Mouse (Mus musculus) hindbrain, postnatal 0 days (tissue): ENCODE data around the gene Cd109. TPM values are rescaled to one million over a fixed set of nuclear protein-coding genes. Genes with fewer than 3 reads are reported as not detected.

Experiments used
- ATAC-seq: fragments of 200-750 bp; cut with Nextera tagmentation; 2 replicates; pipeline ENCODE4 v1.8.0; 2017; ENCODE audit warnings: mild to moderate bottlenecking, moderate TSS enrichment, moderate library complexity
- DNase-seq: peaks from one replicate; pipeline ENCODE4 v3.0.0-alpha.2; 2015; ENCODE audit warnings: low spot score
- H3K27ac ChIP-seq: fragments of 300-500 bp; sonication (generic); 2 replicates; pipeline ENCODE4 v1.5.1; 2014; ENCODE audit warnings: mild to moderate bottlenecking
- H3K27me3 ChIP-seq: fragments of 300-500 bp; sonication (generic); 2 replicates; pipeline ENCODE4 v1.6.1; 2014; ENCODE audit warnings: low read length, mixed read lengths; ENCODE audit not compliant: insufficient read depth
- H3K36me3 ChIP-seq: fragments of 300-500 bp; sonication (generic); 2 replicates; pipeline ENCODE4 v1.6.1; 2014; ENCODE audit warnings: low read length, mixed read lengths; ENCODE audit not compliant: insufficient read depth
- H3K4me1 ChIP-seq: fragments of 300-500 bp; sonication (generic); 2 replicates; pipeline ENCODE4 v1.6.1; 2014; ENCODE audit warnings: antibody characterized with exemption, low read length, mixed read lengths; ENCODE audit not compliant: insufficient read depth
- H3K4me2 ChIP-seq: fragments of 300-500 bp; sonication (generic); 2 replicates; pipeline ENCODE4 v1.6.1; 2014; ENCODE audit warnings: low read depth, mild to moderate bottlenecking, low read length, moderate library complexity, mixed read lengths
- H3K4me3 ChIP-seq: fragments of 300-500 bp; sonication (generic); 2 replicates; pipeline ENCODE4 v1.5.1; 2014; ENCODE audit warnings: low read length
- H3K9ac ChIP-seq: fragments of 300-500 bp; sonication (generic); replicated peaks from 2 replicates; pipeline ENCODE4 v1.6.1; 2014; ENCODE audit warnings: mild to moderate bottlenecking, low read length, moderate library complexity, mixed read lengths
- H3K9me3 ChIP-seq: fragments of 300-500 bp; sonication (generic); 2 replicates; pipeline ENCODE4 v1.6.1; 2016; ENCODE audit warnings: low read length, mixed read lengths
- CTCF ChIP-seq: IDR thresholded peaks from 2 replicates; pipeline ENCODE4 v1.5.1; 2016; ENCODE audit warnings: antibody characterized with exemption, control low read depth, low read depth
- WGBS: fragments of 180-500 bp; shearing (Covaris S2); extraction: QIAGEN DNeasy Blood & Tissue Kit; methylation state at CpG from one replicate; pipeline ENCODE4 v1.1.7; 2014; 5-methylcytosine and 5-hydroxymethylcytosine counted together
- polyA plus RNA-seq: library from polyadenylated mRNA; unstranded; fragments of >200 nt; fragmentation: Nextera tagmentation; extraction: Ambion mirVana; gene quantifications from 2 replicates; pipeline ENCODE4 v1.2.1, GENCODE M21; 2015
- total RNA-seq: library from RNA; depleted of rRNA; stranded (reverse); fragments of >200 nt; gene quantifications from 2 replicates; pipeline ENCODE4 v1.2.3, GENCODE M21; 2014; rRNA removed

The Cd109 gene
- total and polyA plus RNA-seq, 2 experiments from 2014 or later, result 1.3 to 3.2 TPM

- Histone ChIP-seq H3K27ac (no peak overlapping the region), H3K4me1 (no peaks in the 10 kb centered on the region), H3K9me3 (no peaks in the 10 kb centered on the region), H3K9ac (no peak overlapping the region), H3K27me3 (no peaks in the 10 kb centered on the region), H3K36me3 (no peaks in the 10 kb centered on the region), H3K4me3 (no peak overlapping the region), H3K4me2 (no peak overlapping the region)
- TF ChIP-seq CTCF, result no peak
- ATAC-seq (no peak), DNase-seq (no peak)
- 87% methylated on average over 12 of the region's 12 CpGs for WGBS
Measured at GRCm38 (mm10) chr9:78702509-78703239, 87.3 kb downstream of the Cd109 start.

- Histone ChIP-seq H3K27ac (no peak overlapping the region), H3K9ac (no peak overlapping the region), H3K4me3 (no peak overlapping the region), H3K27me3 (no peaks in the 10 kb centered on the region), H3K4me2 (no peak overlapping the region), H3K36me3 (no peaks in the 10 kb centered on the region), H3K4me1 (no peaks in the 10 kb centered on the region), H3K9me3 (no peaks in the 10 kb centered on the region)
- DNase-seq (no peak), ATAC-seq (no peak)
- 75% methylated on average over 6 of the region's 6 CpGs for WGBS
- TF ChIP-seq CTCF, result peak; percentile 39
Measured at GRCm38 (mm10) chr9:78720888-78721798, 105.8 kb downstream of the Cd109 start.

DNA sequence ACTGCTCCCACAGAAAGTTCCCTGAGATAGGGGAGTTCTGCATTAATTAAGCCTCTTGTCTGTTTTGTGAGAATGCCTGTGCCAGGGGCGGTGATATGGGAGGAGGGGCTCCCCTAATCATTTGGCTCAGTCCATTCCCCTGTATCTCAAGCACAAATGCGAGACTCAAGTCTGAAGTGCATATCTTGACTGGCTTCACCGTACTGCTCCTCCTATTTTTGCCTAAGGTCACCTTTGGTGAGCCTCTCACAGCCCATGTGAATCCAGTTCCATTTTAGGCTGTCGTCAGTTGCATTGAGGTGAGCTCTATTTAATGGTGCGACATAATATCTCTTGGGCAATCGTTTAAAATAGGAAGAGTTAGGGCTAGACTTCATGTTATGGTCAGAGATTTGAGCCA lies 116.6 kb downstream of the Cd109 start:
- H3K4me2 ChIP-seq, result no peak overlapping the region
- DNase-seq (no peak), ATAC-seq (no peak)
- no peak for TF ChIP-seq CTCF
- H3K9me3 ChIP-seq, result no peaks in the 10 kb centered on the region
- no peaks in the 10 kb centered on the region for H3K27me3 ChIP-seq
- H3K27ac ChIP-seq, result no peak overlapping the region
- H3K9ac ChIP-seq, result no peak overlapping the region
- H3K36me3 ChIP-seq, result no peaks in the 10 kb centered on the region
- H3K4me3 ChIP-seq, result no peak overlapping the region
- H3K4me1 ChIP-seq, result no peaks in the 10 kb centered on the region
- WGBS, result 72% methylated on average over 6 of the region's 6 CpGs

DNA sequence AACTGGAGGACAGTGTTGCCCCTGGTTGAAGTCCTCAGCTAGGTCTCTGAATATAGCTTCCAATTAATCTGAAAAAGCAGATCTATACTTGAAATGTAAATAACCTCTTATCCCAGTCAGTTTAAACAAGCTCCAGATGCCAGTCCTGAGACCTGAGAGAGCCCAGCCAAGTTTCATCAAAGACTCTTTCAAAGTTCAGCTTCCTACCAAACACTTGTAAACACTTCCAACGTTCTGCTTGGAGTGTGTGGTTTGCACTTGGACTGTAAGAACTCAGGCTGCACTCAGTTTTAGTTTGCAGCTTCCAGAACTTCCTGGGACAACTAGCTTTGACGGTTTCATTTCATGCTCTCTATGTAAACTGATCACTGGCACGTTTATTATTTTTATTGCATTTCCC lies 120.2 kb downstream of the Cd109 start:
- Histone ChIP-seq H3K4me2 (no peak overlapping the region), H3K4me1 (no peaks in the 10 kb centered on the region), H3K9ac (no peak overlapping the region), H3K4me3 (no peak overlapping the region), H3K27ac (no peak overlapping the region), H3K27me3 (no peaks in the 10 kb centered on the region), H3K36me3 (no peaks in the 10 kb centered on the region), H3K9me3 (no peaks in the 10 kb centered on the region)
- WGBS, result 71% methylated on average over 3 of the region's 3 CpGs
- DNase-seq (no peak), ATAC-seq (no peak)
- TF ChIP-seq CTCF, result no peak

DNA sequence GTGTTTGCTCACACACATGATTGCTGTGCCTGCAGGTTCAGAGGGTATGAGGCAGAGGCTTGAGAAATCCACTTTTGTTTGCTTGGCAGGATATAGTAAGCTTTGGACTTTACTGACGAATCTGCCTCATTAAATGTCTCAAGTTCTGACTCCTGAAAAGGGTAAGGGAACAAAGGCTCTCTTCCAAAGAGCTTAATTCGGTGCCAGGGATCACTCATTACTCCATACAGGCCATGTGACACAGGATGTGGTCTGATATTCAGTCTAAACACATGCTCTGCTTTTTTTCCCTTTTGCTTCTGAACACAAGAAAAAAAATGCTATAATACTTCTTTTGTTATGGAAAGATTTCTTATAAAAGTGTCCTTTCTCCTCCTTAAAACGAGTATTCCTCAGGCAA lies 126.7 kb downstream of the Cd109 start:
- Histone ChIP-seq H3K27me3 (no peaks in the 10 kb centered on the region), H3K27ac (no peak overlapping the region), H3K9ac (no peak overlapping the region), H3K4me2 (no peak overlapping the region), H3K9me3 (no peaks in the 10 kb centered on the region), H3K36me3 (no peaks in the 10 kb centered on the region), H3K4me3 (no peak overlapping the region), H3K4me1 (no peaks in the 10 kb centered on the region)
- no peak for TF ChIP-seq CTCF
- 52% methylated on average over 3 of the region's 3 CpGs for WGBS
- no peak for ATAC-seq
- no peak for DNase-seq

DNA sequence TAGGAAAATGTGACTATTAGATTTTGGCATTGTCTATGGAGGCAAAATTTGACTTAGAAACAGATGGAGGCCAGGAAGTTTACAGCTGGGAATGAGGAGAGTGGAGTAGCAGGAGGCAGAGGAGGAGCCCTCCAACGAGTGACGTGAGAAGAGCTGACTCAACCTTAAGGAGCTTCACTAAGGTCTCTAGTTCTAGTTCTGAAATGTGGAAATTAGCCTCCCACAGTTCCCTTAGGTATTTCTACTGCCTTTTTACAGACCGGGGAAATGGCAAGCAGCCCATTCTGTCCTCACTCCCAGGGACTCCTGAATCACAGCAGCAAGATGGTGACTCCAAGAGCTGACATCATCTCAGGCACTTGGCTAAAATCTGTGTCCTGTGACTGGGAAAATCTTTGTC lies 134.9 kb downstream of the Cd109 start:
- H3K4me1 ChIP-seq, result no peaks in the 10 kb centered on the region
- H3K36me3 ChIP-seq, result no peaks in the 10 kb centered on the region
- H3K27me3 ChIP-seq, result no peaks in the 10 kb centered on the region
- H3K4me2 ChIP-seq, result no peak overlapping the region
- H3K9me3 ChIP-seq, result no peaks in the 10 kb centered on the region
- H3K27ac ChIP-seq, result no peak overlapping the region
- no peak overlapping the region for H3K4me3 ChIP-seq
- 62% methylated on average over 3 of the region's 3 CpGs for WGBS
- DNase-seq (no peak), ATAC-seq (no peak)
- no peak for TF ChIP-seq CTCF
- H3K9ac ChIP-seq, result no peak overlapping the region

Other genes starting within 250 kb of the Cd109 start
- 1.4 and 1.8 TPM in 2 replicates for gene Dppa5a, start 247.4 kb upstream of the Cd109 start, total RNA-seq
- gene Dppa5a, start 247.4 kb upstream of the Cd109 start, polyA plus RNA-seq, result 5.8 and 6.2 TPM in 2 replicates
- gene Ooep, start 236.8 kb upstream of the Cd109 start, total RNA-seq, result 1.7 and 2.9 TPM in 2 replicates
- 4.5 and 4.7 TPM in 2 replicates for gene Ooep, start 236.8 kb upstream of the Cd109 start, polyA plus RNA-seq
- 0.72 TPM in 1 of 2 replicates, not detected in the other for gene Ddx43, start 219.8 kb upstream of the Cd109 start, total RNA-seq
- gene Ddx43, start 219.8 kb upstream of the Cd109 start, polyA plus RNA-seq, result 0.38 and 0.59 TPM in 2 replicates
- 0.61 and 0.63 TPM in 2 replicates for gene Cgas, start 172.3 kb upstream of the Cd109 start, total RNA-seq
- 0.71 and 0.88 TPM in 2 replicates for gene Cgas, start 172.3 kb upstream of the Cd109 start, polyA plus RNA-seq
- gene Mto1, start 167.3 kb upstream of the Cd109 start, total RNA-seq, result 25.7 and 36.3 TPM in 2 replicates
- 20.9 and 22.0 TPM in 2 replicates for gene Mto1, start 167.3 kb upstream of the Cd109 start, polyA plus RNA-seq
- 2.5 TPM in 1 of 2 replicates, not detected in the other for gene Gm17324, start 166.8 kb upstream of the Cd109 start, total RNA-seq
- gene Gm17324, start 166.8 kb upstream of the Cd109 start, polyA plus RNA-seq, result 2.3 and 3.4 TPM in 2 replicates
- 5,514 and 5,628 TPM in 2 replicates for gene Eef1a1, start 126.4 kb upstream of the Cd109 start, total RNA-seq
- 2,472 and 2,549 TPM in 2 replicates for gene Eef1a1, start 126.4 kb upstream of the Cd109 start, polyA plus RNA-seq
- 9.9 and 10.2 TPM in 2 replicates for gene Slc17a5, start 27.5 kb upstream of the Cd109 start, total RNA-seq
- gene Slc17a5, start 27.5 kb upstream of the Cd109 start, polyA plus RNA-seq, result 15.5 and 16.6 TPM in 2 replicates